Mouse (Mus musculus) heart, postnatal 25 days (tissue): ENCODE measurements around the gene Gm8271. TPM values are rescaled to one million over a fixed set of nuclear protein-coding genes. Genes with fewer than 3 reads are reported as not detected.
"Not testable (repeated sequence)": the region's sequence is repeated elsewhere in the genome, so short reads cannot be mapped to it uniquely, and the experiment has no call there.

Experiments used
- DNase-seq: peaks from one replicate; pipeline ENCODE4 v3.0.0; 2022; ENCODE audit warnings: low spot score
- intact Hi-C: fragments of 180-260 bp; cut with DNase I; formaldehyde crosslinking; loops from one replicate; pipeline ENCODE4 v1.15.1; 2025
- total RNA-seq, 2 experiments: library from RNA; stranded (reverse); gene quantifications; 2 replicates each; pipeline ENCODE4 v1.2.3; 2021

The Gm8271 gene
- not detected for total RNA-seq

DNA sequence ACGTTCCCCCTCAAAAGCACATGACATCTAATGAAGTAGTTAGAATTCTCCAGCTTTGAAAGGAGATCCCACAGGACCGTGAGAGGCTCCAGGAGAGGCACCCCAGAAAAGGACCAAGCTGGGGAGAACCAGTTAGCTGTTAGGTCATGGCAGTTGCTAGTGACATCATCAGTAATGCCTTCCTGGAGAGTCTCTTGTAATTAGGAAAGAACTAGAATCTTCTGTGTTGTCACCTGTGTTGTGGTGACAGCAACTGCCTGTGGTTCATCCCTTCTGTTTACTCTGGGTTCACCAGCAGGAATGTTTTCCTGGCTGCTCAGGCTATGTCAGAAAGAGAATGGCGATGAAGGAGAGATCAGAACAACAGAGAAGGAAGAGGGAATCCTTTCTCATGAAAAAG, at the start of gene Gm8271:
Gene Gm8271 (plus strand): TSS at position 301 of the 400 bp plus-strand sequence.
- DNase-seq, intact Hi-C loops: not testable (repeated sequence)

DNA sequence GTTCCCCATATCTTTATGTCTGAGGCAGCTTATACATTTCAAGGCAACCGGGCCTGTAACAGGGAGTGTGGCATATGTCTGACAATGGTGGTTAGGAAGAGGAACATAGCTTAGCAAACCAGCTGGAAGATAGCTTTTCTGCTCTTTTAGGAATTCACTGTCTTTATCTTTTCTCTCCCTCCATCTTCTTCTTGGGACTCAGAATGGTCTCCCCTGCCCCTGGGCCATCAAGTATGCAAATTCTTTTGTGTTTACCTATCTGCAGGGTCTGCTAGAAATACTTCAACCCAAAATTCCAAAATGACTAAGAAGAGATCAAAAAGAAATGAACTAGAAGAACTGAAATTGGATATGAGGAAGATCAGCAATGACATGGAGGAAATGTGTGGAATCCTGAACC, 21.4 kb upstream of the Gm8271 start, which contains the start of gene Gm3317:
Gene Gm3317 (plus strand): TSS at position 301 of the 400 bp plus-strand sequence.
- not testable (repeated sequence) for DNase-seq

More for the DNA sequence above, 21.4 kb upstream of the Gm8271 start, which contains the start of gene Gm3317:
- intact Hi-C loops = not testable (repeated sequence)

Other genes starting within 250 kb of the Gm8271 start
- gene Gm8297, start 201.9 kb upstream of the Gm8271 start, total RNA-seq = not detected
- not detected for gene Gm3298, start 169.9 kb upstream of the Gm8271 start, total RNA-seq
- not detected for gene 4930555G01Rik, start 135.2 kb upstream of the Gm8271 start, total RNA-seq
- under 1 TPM; 0.21 to 0.50 TPM for gene Gm8281, start 114.8 kb upstream of the Gm8271 start, total RNA-seq
- not detected for gene Gm8279, start 54.3 kb upstream of the Gm8271 start, total RNA-seq
- gene Gm3317, start 21.3 kb upstream of the Gm8271 start, total RNA-seq = not detected
- not detected for gene Gm3526, start 74.8 kb downstream of the Gm8271 start, total RNA-seq
- not detected for gene Gm3542, start 149.1 kb downstream of the Gm8271 start, total RNA-seq
- gene Gm3500, start 203.3 kb downstream of the Gm8271 start, total RNA-seq = not detected